Mouse (Mus musculus) thymus, adult 2 months (tissue): Measurements from ENCODE around the gene Abhd14a.

Experiments used
- CTCF ChIP-seq: fragments of 200-500 bp; IDR thresholded peaks from 2 replicates; pipeline ENCODE4 v1.5.1; 2012; ENCODE audit warnings: mild to moderate bottlenecking, control low read depth, low read length, moderate library complexity, borderline replicate concordance; ENCODE audit not compliant: control insufficient read depth, poor library complexity, insufficient read depth; ENCODE audit errors: extremely low read depth
- POLR2A ChIP-seq: fragments of 200-500 bp; IDR thresholded peaks from 2 replicates; pipeline ENCODE4 v1.6.1; 2012; ENCODE audit warnings: mild to moderate bottlenecking, low read length, control low read depth, moderate library complexity; ENCODE audit not compliant: control insufficient read depth, poor library complexity, insufficient read depth; ENCODE audit errors: extremely low read depth

GRCm38 (mm10) chr9:106453271-106454070 is 6.0 kb upstream of the Abhd14a start, which contains the start of gene Pcbp4:
- no peak for TF ChIP-seq CTCF
- TF ChIP-seq POLR2A: peak; percentile 18; the same call in 1 of the 2 replicates
